Mouse (Mus musculus) heart, postnatal 0 days (tissue): Measurements from ENCODE around the gene Chrdl2. TPM values are rescaled to one million over a fixed set of nuclear protein-coding genes. Genes with fewer than 3 reads are reported as not detected.
A peak's percentile ranks its signal among the peaks of the same experiment; 100 is the strongest.
"Not testable (repeated sequence)": the region's sequence is repeated elsewhere in the genome, so short reads cannot be mapped to it uniquely, and the experiment has no call there.

Experiments used
- ATAC-seq: fragments of 200-750 bp; cut with Nextera tagmentation; 2 replicates; pipeline ENCODE4 v1.8.0; 2017; ENCODE audit warnings: low read depth, moderate number of reproducible peaks, moderate library complexity; ENCODE audit not compliant: insufficient read depth
- DNase-seq: peaks from one replicate; pipeline ENCODE4 v3.0.0-alpha.2; 2016; ENCODE audit warnings: low spot score
- H3K27ac ChIP-seq: fragments of 300-500 bp; sonication (generic); 2 replicates; pipeline ENCODE4 v1.5.1; 2014; ENCODE audit warnings: low read depth, mild to moderate bottlenecking
- H3K27me3 ChIP-seq: fragments of 300-500 bp; sonication (generic); 2 replicates; pipeline ENCODE4 v1.6.1; 2014; ENCODE audit warnings: low read length, mixed read lengths; ENCODE audit not compliant: control insufficient read depth, insufficient read depth
- H3K36me3 ChIP-seq: fragments of 300-500 bp; sonication (generic); replicated peaks from 2 replicates; pipeline ENCODE4 v1.6.1; 2014; ENCODE audit warnings: low read length, mixed read lengths; ENCODE audit not compliant: control insufficient read depth, insufficient read depth
- H3K4me1 ChIP-seq: fragments of 300-500 bp; sonication (generic); 2 replicates; pipeline ENCODE4 v1.6.1; 2014; ENCODE audit warnings: antibody characterized with exemption; ENCODE audit not compliant: control insufficient read depth, insufficient read depth
- H3K4me2 ChIP-seq: fragments of 300-500 bp; sonication (generic); 2 replicates; pipeline ENCODE4 v1.6.1; 2014; ENCODE audit warnings: low read depth, mild to moderate bottlenecking, low read length, moderate library complexity
- H3K4me3 ChIP-seq: fragments of 300-500 bp; sonication (generic); 2 replicates; pipeline ENCODE4 v1.5.1; 2014; ENCODE audit warnings: low read depth, low read length
- H3K9ac ChIP-seq: fragments of 300-500 bp; sonication (generic); replicated peaks from 2 replicates; pipeline ENCODE4 v1.6.1; 2014; ENCODE audit warnings: low read depth, low read length, mixed read lengths
- H3K9me3 ChIP-seq: fragments of 300-500 bp; sonication (generic); replicated peaks from 2 replicates; pipeline ENCODE4 v1.6.1; 2016; ENCODE audit warnings: low read length; ENCODE audit not compliant: control insufficient read depth
- CTCF ChIP-seq: IDR thresholded peaks from 2 replicates; pipeline ENCODE4 v1.5.1; 2016; ENCODE audit warnings: antibody characterized with exemption, control low read depth, low read depth
- EP300 ChIP-seq: IDR thresholded peaks from 2 replicates; pipeline ENCODE4 v1.6.1; 2016; ENCODE audit warnings: antibody characterized with exemption, low read depth
- WGBS: fragments of 180-500 bp; shearing (Covaris S2); extraction: QIAGEN DNeasy Blood & Tissue Kit; methylation state at CpG from one replicate; pipeline ENCODE4 v1.1.7; 2014; 5-methylcytosine and 5-hydroxymethylcytosine counted together
- polyA plus RNA-seq: library from polyadenylated mRNA; unstranded; fragments of >200 nt; fragmentation: Nextera tagmentation; extraction: Ambion mirVana; gene quantifications from 2 replicates; pipeline ENCODE4 v1.2.1, GENCODE M21; 2015
- total RNA-seq: library from RNA; depleted of rRNA; stranded (reverse); fragments of >200 nt; gene quantifications from 2 replicates; pipeline ENCODE4 v1.2.3, GENCODE M21; 2014; ENCODE audit warnings: low replicate concordance; rRNA removed

Gene Chrdl2
- total RNA-seq, result not detected in 2 replicates
- 0.12 and 0.15 TPM in 2 replicates for polyA plus RNA-seq

GRCm38 (mm10) chr7:100005790-100006189, at the start of gene Chrdl2:
Chrdl2 (plus strand) TSS chr7:100006172.
- DNase-seq (no peak), ATAC-seq (peak; percentile 62; the same call in 1 of the 2 replicates)
- TF ChIP-seq EP300 (no peak), CTCF (no peak)
- H3K4me1 ChIP-seq, result 0 out of 2 replicates have a peak, but pooled peaks cover 4% of the 10 kb centered on the region
- peak within 1 kb of the TSS; percentile 75 for H3K4me2 ChIP-seq
- under 1% methylated on average over 37 of the region's 44 CpGs for WGBS
- H3K4me3 ChIP-seq, result peak within 1 kb of the TSS; percentile 43
- peaks cover 67% of the 10 kb centered on the region for H3K27me3 ChIP-seq
- no peaks in the 10 kb centered on the region for H3K36me3 ChIP-seq
- H3K9ac ChIP-seq, result no peak within 1 kb of the TSS
- no peaks in the 10 kb centered on the region for H3K9me3 ChIP-seq
- no peak within 1 kb of the TSS for H3K27ac ChIP-seq

- WGBS, result 81% methylated on average over 12 of the region's 12 CpGs
- Histone ChIP-seq H3K36me3 (0 out of 2 replicates have a peak, but pooled peaks cover 4% of the 10 kb centered on the region), H3K4me3 (no peak overlapping the region), H3K27ac (no peak overlapping the region), H3K9ac (no peak overlapping the region), H3K4me2 (no peak overlapping the region), H3K27me3 (no peaks in the 10 kb centered on the region), H3K4me1 (peaks cover 16% of the 10 kb centered on the region), H3K9me3 (no peaks in the 10 kb centered on the region)
- DNase-seq (no peak), ATAC-seq (no peak)
- TF ChIP-seq EP300 (no peak), CTCF (no peak)
Observed at GRCm38 (mm10) chr7:99957226-99957965, 48.6 kb upstream of the Chrdl2 start.

GRCm38 (mm10) chr7:99960571-99960970, 45.4 kb upstream of the Chrdl2 start:
- DNase-seq, H3K36me3 ChIP-seq, H3K4me3 ChIP-seq, H3K27ac ChIP-seq, H3K4me2 ChIP-seq, ATAC-seq, H3K9me3 ChIP-seq, H3K27me3 ChIP-seq, H3K9ac ChIP-seq: not testable (repeated sequence)
- peaks cover 33% of the 10 kb centered on the region for H3K4me1 ChIP-seq
- 69% methylated on average over 2 of the region's 2 CpGs for WGBS

GRCm38 (mm10) chr7:99961518-99961917, 44.5 kb upstream of the Chrdl2 start:
- Histone ChIP-seq H3K9me3 (no peaks in the 10 kb centered on the region), H3K4me1 (peaks cover 33% of the 10 kb centered on the region), H3K36me3 (no peaks in the 10 kb centered on the region), H3K27ac (peak overlapping the region; percentile 3; the same call in 1 of the 2 replicates), H3K27me3 (no peaks in the 10 kb centered on the region), H3K9ac (no peak overlapping the region), H3K4me3 (no peak overlapping the region), H3K4me2 (no peak overlapping the region)
- DNase-seq, result no peak
- no peak for ATAC-seq
- WGBS, result 78% methylated on average over 2 of the region's 2 CpGs
- no peak for TF ChIP-seq CTCF

GRCm38 (mm10) chr7:99962536-99963236, 43.3 kb upstream of the Chrdl2 start:
- Histone ChIP-seq H3K4me2 (no peak overlapping the region), H3K36me3 (no peaks in the 10 kb centered on the region), H3K4me1 (peaks cover 33% of the 10 kb centered on the region), H3K27ac (peak overlapping the region; percentile 78), H3K27me3 (no peaks in the 10 kb centered on the region), H3K4me3 (no peak overlapping the region), H3K9ac (no peak overlapping the region), H3K9me3 (no peaks in the 10 kb centered on the region)
- 55% methylated on average over 8 of the region's 8 CpGs for WGBS
- DNase-seq, result no peak
- peak; percentile 63 for TF ChIP-seq EP300
- TF ChIP-seq CTCF, result no peak
- ATAC-seq, result no peak
